8 mouse cellular contexts compared by ENCODE assay signal in genomic region chr17:15656881-15657607, GRCm38 (mm10). TPM values are rescaled to one million over a fixed set of nuclear protein-coding genes. Genes with fewer than 3 reads are reported as not detected.
A peak's percentile ranks its signal among the peaks of the same experiment; 100 is the strongest.
DNase-seq lines count a peak whose midpoint lies in the region; ATAC-seq lines count a peak whose summit lies in the region.

No protein-coding gene starts in this region.

- H3K27ac ChIP-seq in hindbrain, embryonic 11.5 days (ENCODE audit: low read depth, low read length) = no peak overlapping the region
- H3K27ac ChIP-seq in hindbrain, embryonic 13.5 days = no peak overlapping the region
- no peak overlapping the region for H3K27ac ChIP-seq in heart, embryonic 11.5 days (ENCODE audit: low read depth, low read length)
- H3K27ac ChIP-seq in macrophage = peak overlapping the region; percentile 7

- no peak overlapping the region for H3K4me2 ChIP-seq in hindbrain, embryonic 11.5 days (replicated peaks; ENCODE audit: low read depth, low read length)
- H3K4me2 ChIP-seq in hindbrain, embryonic 13.5 days = no peak overlapping the region
- peak overlapping the region; percentile 29; the same call in 1 of the 2 replicates for H3K4me2 ChIP-seq in heart, embryonic 11.5 days

- no peaks in the 10 kb centered on the region for H3K79me2 ChIP-seq in macrophage (ENCODE audit: inconsistent target)

- no peaks in the 10 kb centered on the region for H3K27me3 ChIP-seq in hindbrain, embryonic 11.5 days (ENCODE audit: control insufficient read depth, insufficient read depth, low read length)
- no peaks in the 10 kb centered on the region for H3K27me3 ChIP-seq in hindbrain, embryonic 13.5 days
- no peaks in the 10 kb centered on the region for H3K27me3 ChIP-seq in heart, embryonic 11.5 days (ENCODE audit: control insufficient read depth, insufficient read depth, low read length)

- WGBS in hindbrain, embryonic 11.5 days = 37% methylated on average over 6 of the region's 6 CpGs
- 36% methylated on average over 6 of the region's 6 CpGs for WGBS in hindbrain, embryonic 13.5 days
- WGBS in heart, embryonic 11.5 days (ENCODE audit: insufficient replicate concordance) = 22% methylated on average over 6 of the region's 6 CpGs
- 3% methylated on average over 6 of the region's 6 CpGs for WGBS in macrophage (ENCODE audit: missing documents)

- H3K4me3 ChIP-seq in hindbrain, embryonic 11.5 days (ENCODE audit: low read depth, low read length) = no peak overlapping the region
- H3K4me3 ChIP-seq in hindbrain, embryonic 13.5 days = no peak overlapping the region
- H3K4me3 ChIP-seq in heart, embryonic 11.5 days (ENCODE audit: low read depth, low read length) = no peak overlapping the region
- H3K4me3 ChIP-seq in macrophage (ENCODE audit: inconsistent target) = no peak overlapping the region

- H3K4me1 ChIP-seq in hindbrain, embryonic 11.5 days (replicated peaks; ENCODE audit: control insufficient read depth, insufficient read depth, low read length) = no peaks in the 10 kb centered on the region
- no peaks in the 10 kb centered on the region for H3K4me1 ChIP-seq in hindbrain, embryonic 13.5 days (replicated peaks)
- H3K4me1 ChIP-seq in heart, embryonic 11.5 days (ENCODE audit: control insufficient read depth, insufficient read depth, low read length) = peaks cover 9% of the 10 kb centered on the region; the same call in 1 of the 2 replicates

- no peak overlapping the region for H3K9ac ChIP-seq in hindbrain, embryonic 11.5 days (ENCODE audit: low read depth, low read length)
- H3K9ac ChIP-seq in hindbrain, embryonic 13.5 days = no peak overlapping the region
- no peak overlapping the region for H3K9ac ChIP-seq in heart, embryonic 11.5 days (ENCODE audit: low read depth, low read length)

- ATAC-seq in hindbrain, embryonic 11.5 days (ENCODE audit: low FRiP score) = no peak
- ATAC-seq in hindbrain, embryonic 13.5 days (ENCODE audit: low FRiP score) = no peak
- peak; percentile 63 for ATAC-seq in heart, embryonic 11.5 days (replicated peaks; ENCODE audit: insufficient number of reproducible peaks, low FRiP score, low TSS enrichment)

- peak; percentile 40 for DNase-seq in hindbrain, embryonic 11.5 days (ENCODE audit: low spot score)
- peak; percentile 64 for DNase-seq in kidney, postnatal 10 days
- DNase-seq in cerebellum, postnatal 36 days = no peak
- no peak for DNase-seq in cerebellum, postnatal 25 days
- no peak for DNase-seq in left cerebral cortex, adult 11 months (ENCODE audit: low spot score)

- no peaks in the 10 kb centered on the region for H3K9me3 ChIP-seq in hindbrain, embryonic 11.5 days (ENCODE audit: control insufficient read depth, low read length)
- H3K9me3 ChIP-seq in hindbrain, embryonic 13.5 days = no peaks in the 10 kb centered on the region
- H3K9me3 ChIP-seq in heart, embryonic 11.5 days (replicated peaks; ENCODE audit: control insufficient read depth, low read length) = no peaks in the 10 kb centered on the region

- no peaks in the 10 kb centered on the region for H3K36me3 ChIP-seq in hindbrain, embryonic 11.5 days (ENCODE audit: control insufficient read depth, insufficient read depth, low read length)
- no peaks in the 10 kb centered on the region for H3K36me3 ChIP-seq in hindbrain, embryonic 13.5 days
- H3K36me3 ChIP-seq in heart, embryonic 11.5 days (ENCODE audit: control insufficient read depth, insufficient read depth, low read length) = no peaks in the 10 kb centered on the region
- no peaks in the 10 kb centered on the region for H3K36me3 ChIP-seq in macrophage (ENCODE audit: inconsistent target)

RNA-seq across cellular contexts. Expression of gene Chd1, which starts 47.7 kb away (rescaled TPM):
- polyA plus RNA-seq in hindbrain, embryonic 11.5 days (2014; fragmentation: Nextera tagmentation; extraction: Ambion mirVana) = 41.2 and 54.7 TPM in 2 replicates
- polyA plus RNA-seq in hindbrain, embryonic 13.5 days (2015; fragmentation: Nextera tagmentation; extraction: Ambion mirVana) = 20.9 and 22.9 TPM in 2 replicates
- 17.1 and 26.2 TPM in 2 replicates for polyA plus RNA-seq in heart, embryonic 11.5 days (2014; fragmentation: Nextera tagmentation; extraction: Ambion mirVana)
- total RNA-seq in macrophage (2018; cell fraction: chromatin; rRNA removed) = 100 to 1,000 TPM in 11 of 26 experiments, 10 to 100 TPM in 15; 66.8 to 194 (median 93.5) TPM
- 10 to 100 TPM; 19.5 to 43.3 (median 26.0) TPM for total RNA-seq in macrophage (2018; cell fraction: cytosol; rRNA removed)
- total RNA-seq in macrophage (2018; cell fraction: nucleus; rRNA removed) = 100 to 1,000 TPM in 1 of 26 experiments, 10 to 100 TPM in 25; 41.1 to 147 (median 51.5) TPM
- polyA plus RNA-seq in macrophage (2018) = 15.8 to 24.4 TPM (median 18.6 TPM) in 3 replicates

Comparison
In these comparisons a context has a peak if more than half of its experiments do, and no peak if none do; other contexts are left out.
1. DNase-seq: peak in hindbrain, embryonic 11.5 days (single experiment) and kidney, postnatal 10 days (single experiment); none in cerebellum, postnatal 36 days (0 of 2), cerebellum, postnatal 25 days (0 of 2) and left cerebral cortex, adult 11 months (single experiment).